Mouse (Mus musculus): ENCODE measurements at regions not wholly inside any gene's neighbourhood (a gene's known extent, or its start where the extent isn't known, plus 50 kb on each side); places are given as distances from the start of the nearest gene placed in this dataset.

DNA sequence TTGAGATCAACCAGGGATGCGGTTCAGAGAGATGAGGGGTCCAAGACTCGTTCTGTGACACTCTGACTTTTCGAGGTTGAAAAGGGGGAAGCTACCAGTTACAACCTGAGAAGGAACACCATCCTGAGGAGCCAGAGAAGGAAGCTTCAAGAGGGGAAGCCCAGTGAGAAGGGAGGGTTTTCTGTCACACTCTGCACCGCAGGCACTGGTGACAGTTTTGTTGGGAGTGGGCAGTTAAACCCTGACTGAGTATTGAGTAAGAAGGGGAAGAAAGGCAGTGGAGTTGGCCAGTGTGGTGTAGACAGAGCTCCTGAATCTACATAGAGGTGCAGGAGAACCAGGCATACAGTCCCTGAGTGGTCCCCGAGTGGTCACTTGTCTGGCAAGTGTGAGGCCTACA, 159.4 kb downstream of the Snx10 start:
- TF ChIP-seq CTCF (IDR thresholded peaks at IDR 0.05; ENCODE audit: low read depth) (no peak), EP300 (IDR thresholded peaks at IDR 0.05; ENCODE audit: low read depth) (no peak)
